Mouse (Mus musculus) embryonic facial prominence, embryonic 14.5 days (tissue): ENCODE data around the gene Gm4177. TPM values are rescaled to one million over a fixed set of nuclear protein-coding genes. Genes with fewer than 3 reads are reported as not detected.
"Not testable (repeated sequence)": the region's sequence is repeated elsewhere in the genome, so short reads cannot be mapped to it uniquely, and the experiment has no call there.

Experiments used
- ATAC-seq: fragments of 200-750 bp; cut with Nextera tagmentation; 2 replicates; pipeline ENCODE4 v1.8.0; 2017; ENCODE audit warnings: low read depth, moderate number of reproducible peaks, moderate TSS enrichment
- DNase-seq: peaks from one replicate; pipeline ENCODE4 v3.0.0-alpha.2; 2015; ENCODE audit warnings: low spot score
- H3K27ac ChIP-seq: fragments of 300-500 bp; sonication (generic); replicated peaks from 2 replicates; pipeline ENCODE4 v1.5.1; 2014; ENCODE audit warnings: low read depth, mild to moderate bottlenecking, low read length, moderate library complexity
- H3K27me3 ChIP-seq: fragments of 300-500 bp; sonication (generic); replicated peaks from 2 replicates; pipeline ENCODE4 v1.6.1; 2014; ENCODE audit warnings: low read length; ENCODE audit not compliant: control insufficient read depth, insufficient read depth
- H3K36me3 ChIP-seq: fragments of 300-500 bp; sonication (generic); 2 replicates; pipeline ENCODE4 v1.6.1; 2014; ENCODE audit warnings: low read length, mixed read lengths; ENCODE audit not compliant: control insufficient read depth, insufficient read depth
- H3K4me1 ChIP-seq: fragments of 300-500 bp; sonication (generic); 2 replicates; pipeline ENCODE4 v1.6.1; 2014; ENCODE audit warnings: antibody characterized with exemption, low read length; ENCODE audit not compliant: control insufficient read depth, insufficient read depth
- H3K4me2 ChIP-seq: fragments of 300-500 bp; sonication (generic); 2 replicates; pipeline ENCODE4 v1.6.1; 2014; ENCODE audit warnings: low read depth, mild to moderate bottlenecking, low read length, moderate library complexity, mixed read lengths
- H3K4me3 ChIP-seq: fragments of 300-500 bp; sonication (generic); 2 replicates; pipeline ENCODE4 v1.5.1; 2014; ENCODE audit warnings: low read depth, mild to moderate bottlenecking, low read length
- H3K9ac ChIP-seq: fragments of 300-500 bp; sonication (generic); 2 replicates; pipeline ENCODE4 v1.6.1; 2014; ENCODE audit warnings: low read depth, mild to moderate bottlenecking, low read length, moderate library complexity, mixed read lengths
- H3K9me3 ChIP-seq: fragments of 300-500 bp; sonication (generic); 2 replicates; pipeline ENCODE4 v1.6.1; 2016; ENCODE audit warnings: low read length; ENCODE audit not compliant: control insufficient read depth
- WGBS: fragments of 180-500 bp; shearing (Covaris S2); extraction: QIAGEN DNeasy Blood & Tissue Kit; methylation state at CpG from one replicate; pipeline ENCODE4 v1.1.7; 2014; 5-methylcytosine and 5-hydroxymethylcytosine counted together
- polyA plus RNA-seq: library from polyadenylated mRNA; unstranded; fragments of >200 nt; fragmentation: Nextera tagmentation; extraction: Ambion mirVana; gene quantifications from 2 replicates; pipeline ENCODE4 v1.2.1, GENCODE M21; 2014

Gene Gm4177
- not detected in 2 replicates for polyA plus RNA-seq

DNA sequence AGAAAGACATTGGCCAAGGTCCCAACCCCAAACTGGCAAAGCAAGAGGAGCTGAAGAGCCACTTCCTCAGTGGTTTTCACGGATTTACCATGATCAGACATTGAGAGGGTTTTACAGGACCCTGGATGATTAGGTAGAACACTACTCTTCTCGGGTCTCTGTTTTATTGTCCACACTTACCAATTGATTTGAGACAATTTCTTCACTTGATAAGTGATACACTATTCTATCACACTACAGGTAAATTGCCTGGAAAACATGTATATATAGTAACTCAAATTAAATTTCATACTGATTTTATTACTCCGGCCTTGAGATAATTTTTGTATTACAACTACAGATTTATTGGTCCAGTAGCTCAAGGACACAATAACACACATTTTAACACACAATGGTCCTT, at the start of gene Gm4177:
Gene Gm4177 (minus strand): TSS at position 101 of the 400 bp plus-strand sequence.
- not testable (repeated sequence) for H3K27me3 ChIP-seq, H3K4me1 ChIP-seq, H3K36me3 ChIP-seq, H3K4me2 ChIP-seq, DNase-seq, H3K27ac ChIP-seq, H3K4me3 ChIP-seq, H3K9me3 ChIP-seq, ATAC-seq, H3K9ac ChIP-seq
- no CpG with 5 or more reads among the region's 3 CpGs for WGBS

DNA sequence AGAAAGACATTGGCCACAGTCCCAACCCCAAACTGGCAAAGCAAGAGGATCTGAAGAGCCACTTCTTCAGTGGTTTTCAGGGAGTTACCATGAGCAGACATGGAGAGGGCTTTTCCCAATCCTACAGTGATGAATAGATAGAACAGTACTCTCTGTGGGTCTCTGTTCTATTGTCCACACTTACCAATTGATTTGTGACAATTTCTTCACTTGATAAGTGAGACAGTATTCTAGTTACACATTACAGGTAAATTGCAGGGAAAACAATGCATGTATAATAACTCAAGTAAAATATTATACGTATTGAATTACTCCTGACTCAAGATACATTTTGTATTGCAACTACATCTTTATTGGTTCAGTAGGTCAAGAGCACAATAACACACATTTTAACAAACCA, 47.6 kb upstream of the Gm4177 start, which contains the start of gene Gm5725:
Gene Gm5725 (minus strand): TSS at position 101 of the 400 bp plus-strand sequence.
- not testable (repeated sequence) for ATAC-seq, H3K4me3 ChIP-seq, H3K9ac ChIP-seq, H3K27me3 ChIP-seq, H3K36me3 ChIP-seq, DNase-seq, H3K4me1 ChIP-seq, H3K4me2 ChIP-seq, H3K27ac ChIP-seq, H3K9me3 ChIP-seq
- WGBS, result no CpG with 5 or more reads among the region's 1 CpGs

DNA sequence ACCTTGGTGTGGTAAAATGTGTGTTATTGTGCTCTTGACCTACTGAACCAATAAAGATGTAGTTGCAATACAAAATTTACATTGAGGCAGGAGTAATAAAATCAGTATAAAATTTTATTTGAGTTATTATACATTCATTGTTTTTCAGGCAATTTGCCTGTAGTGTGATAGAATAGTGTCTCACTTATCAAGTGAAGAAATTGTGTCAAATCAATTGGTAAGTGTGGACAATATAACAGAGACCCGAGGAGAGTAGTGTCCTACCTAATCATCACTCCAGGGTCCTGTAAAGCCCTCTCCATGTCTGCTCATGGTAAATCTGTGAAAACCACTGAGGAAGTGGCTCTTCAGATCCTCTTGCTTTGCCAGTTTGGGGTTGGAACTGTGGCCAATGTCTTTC, 35.5 kb upstream of the Gm4177 start, which contains the start of gene Vmn1r135:
Gene Vmn1r135 (plus strand): TSS at position 301 of the 400 bp plus-strand sequence.
- H3K9me3 ChIP-seq, H3K27me3 ChIP-seq, H3K36me3 ChIP-seq, ATAC-seq, H3K4me3 ChIP-seq, DNase-seq, H3K9ac ChIP-seq, H3K27ac ChIP-seq, H3K4me2 ChIP-seq, H3K4me1 ChIP-seq: not testable (repeated sequence)
- WGBS, result no CpG with 5 or more reads among the region's 1 CpGs

DNA sequence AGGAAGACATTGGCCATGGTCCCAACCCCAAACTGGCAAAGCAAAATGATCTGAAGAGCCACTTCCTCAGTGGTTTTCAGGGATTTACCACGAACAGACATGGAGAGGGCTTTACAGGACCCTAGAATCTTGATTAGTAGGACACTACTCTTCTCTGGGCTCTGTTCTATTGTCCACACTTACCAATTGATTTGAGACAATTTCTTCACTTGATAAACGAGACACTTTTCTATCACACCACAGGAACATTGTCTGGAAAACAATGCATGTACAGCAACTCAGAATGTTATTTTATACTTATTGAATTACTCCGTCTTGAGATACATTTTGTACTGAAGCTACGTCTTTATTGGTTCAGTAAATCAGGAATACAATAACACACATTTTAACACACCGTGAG, 35.2 kb downstream of the Gm4177 start, which contains the start of gene Gm4175:
Gene Gm4175 (minus strand): TSS at position 101 of the 400 bp plus-strand sequence.
- not testable (repeated sequence) for H3K27me3 ChIP-seq, H3K4me3 ChIP-seq

More for the DNA sequence above, 35.2 kb downstream of the Gm4177 start, which contains the start of gene Gm4175:
- DNase-seq, H3K9ac ChIP-seq, ATAC-seq, H3K36me3 ChIP-seq, H3K9me3 ChIP-seq, H3K4me2 ChIP-seq, H3K27ac ChIP-seq, H3K4me1 ChIP-seq: not testable (repeated sequence)
- no CpG with 5 or more reads among the region's 5 CpGs for WGBS

Other genes with a start within 250 kb of the Gm4177 start
- gene Vmn1r132, start 182.6 kb downstream of the Gm4177 start, polyA plus RNA-seq, result not detected in 2 replicates
- not detected in 2 replicates for gene Gm4175, start 35.3 kb downstream of the Gm4177 start, polyA plus RNA-seq
- gene Vmn1r135, start 35.6 kb upstream of the Gm4177 start, polyA plus RNA-seq, result not detected in 2 replicates
- not detected in 2 replicates for gene Gm5725, start 47.5 kb upstream of the Gm4177 start, polyA plus RNA-seq
- gene Gm5891, start 124.6 kb upstream of the Gm4177 start, polyA plus RNA-seq, result not detected in 2 replicates
- not detected in 2 replicates for gene Vmn1r137, start 197.9 kb upstream of the Gm4177 start, polyA plus RNA-seq
- gene Vmn1r138, start 232.2 kb upstream of the Gm4177 start, polyA plus RNA-seq, result not detected in 2 replicates